Mouse (Mus musculus): ENCODE data around the gene Smarcal1. TPM values are rescaled to one million over a fixed set of nuclear protein-coding genes. Genes with fewer than 3 reads are reported as not detected.

The Smarcal1 gene
- total and polyA plus RNA-seq, 2 experiments from 2014 or later: 9.8 to 31.9 TPM

DNA sequence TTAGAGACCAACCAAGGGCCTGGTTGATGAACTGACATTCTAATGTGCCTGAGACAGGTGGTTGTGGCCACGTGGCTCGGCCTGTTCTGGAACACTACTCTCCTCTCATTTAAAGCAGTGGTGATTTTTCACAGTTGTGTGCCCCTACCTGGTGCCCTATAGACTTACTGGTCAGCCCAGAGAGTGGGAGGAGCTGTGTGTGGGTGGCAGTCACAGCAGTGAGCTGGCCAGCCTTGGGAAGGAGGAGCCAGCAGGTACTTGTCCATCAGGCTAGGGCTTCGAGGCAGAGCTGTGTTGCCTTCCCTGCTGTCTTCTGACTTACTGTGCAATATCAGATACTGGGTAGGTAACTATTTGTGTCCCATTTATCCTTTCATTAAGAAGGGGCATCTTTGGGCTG lies 9.3 kb downstream of the Smarcal1 start:
- 85% methylated on average over 3 of the region's 3 CpGs for WGBS
- Histone ChIP-seq H3K4me1 (ENCODE audit: control insufficient read depth, insufficient read depth) (peaks cover 17% of the 10 kb centered on the region; the same call in 1 of the 2 replicates), H3K4me2 (ENCODE audit: low read depth, low read length) (no peak overlapping the region), H3K36me3 (replicated peaks; ENCODE audit: control insufficient read depth, insufficient read depth, low read length) (peaks cover 58% of the 10 kb centered on the region), H3K4me3 (ENCODE audit: low read depth, low read length) (no peak overlapping the region), H3K27me3 (ENCODE audit: control insufficient read depth, insufficient read depth, low read length) (no peaks in the 10 kb centered on the region), H3K9ac (replicated peaks; ENCODE audit: low read depth, low read length) (no peak overlapping the region), H3K9me3 (replicated peaks; ENCODE audit: control insufficient read depth, low read length) (no peaks in the 10 kb centered on the region), H3K27ac (ENCODE audit: low read depth) (peak overlapping the region; percentile 87)
- TF ChIP-seq EP300 (IDR thresholded peaks at IDR 0.05; ENCODE audit: low read depth): no peak
- TF ChIP-seq CTCF (IDR thresholded peaks at IDR 0.05; ENCODE audit: low read depth): no peak
- ATAC-seq (ENCODE audit: insufficient read depth, low read depth): no peak
- DNase-seq (ENCODE audit: low spot score): no peak

DNA sequence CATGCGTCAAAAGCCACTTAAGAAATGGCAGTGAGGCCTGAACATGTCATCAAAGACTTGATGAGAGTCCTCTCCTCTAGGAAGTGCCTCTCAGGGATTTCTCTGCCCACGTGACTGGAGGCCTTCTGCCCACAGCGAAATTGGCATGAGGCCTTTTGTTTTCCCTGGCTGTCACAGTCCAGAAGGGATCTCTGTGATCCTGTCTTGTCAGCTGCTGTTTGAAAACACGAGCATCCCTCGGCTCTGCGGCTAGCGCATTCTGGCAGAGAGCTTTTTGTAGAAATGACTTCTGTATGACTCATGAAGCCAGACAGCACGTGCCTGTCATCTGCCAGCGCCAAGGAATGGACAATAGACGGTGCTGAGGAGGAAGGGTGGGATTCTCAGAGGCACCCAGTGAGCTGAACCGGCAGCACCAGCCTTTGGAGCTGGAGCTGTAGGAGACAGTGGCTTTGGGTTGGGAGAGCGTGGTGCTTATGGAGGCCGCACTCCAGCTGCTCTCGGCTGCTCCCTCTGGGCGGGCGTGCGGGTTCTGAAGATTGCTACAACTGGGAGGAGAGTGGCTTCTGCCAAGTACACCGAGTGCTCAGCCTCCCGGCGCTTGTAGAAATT lies 10.4 kb downstream of the Smarcal1 start:
- ATAC-seq (ENCODE audit: insufficient read depth, low read depth) (peak; percentile 80), DNase-seq (ENCODE audit: low spot score) (peak; percentile 67)
- peak; percentile 68; the same call in 1 of the 2 replicates for TF ChIP-seq EP300 (IDR thresholded peaks at IDR 0.05; ENCODE audit: low read depth)
- no peak for TF ChIP-seq CTCF (IDR thresholded peaks at IDR 0.05; ENCODE audit: low read depth)
- Histone ChIP-seq H3K27ac (ENCODE audit: low read depth) (peak overlapping the region; percentile 87), H3K9ac (replicated peaks; ENCODE audit: low read depth, low read length) (no peak overlapping the region; the same call in 1 of the 2 replicates), H3K27me3 (ENCODE audit: control insufficient read depth, insufficient read depth, low read length) (no peaks in the 10 kb centered on the region), H3K36me3 (replicated peaks; ENCODE audit: control insufficient read depth, insufficient read depth, low read length) (peaks cover 50% of the 10 kb centered on the region), H3K4me2 (ENCODE audit: low read depth, low read length) (no peak overlapping the region), H3K4me1 (ENCODE audit: control insufficient read depth, insufficient read depth) (peaks cover 18% of the 10 kb centered on the region; the same call in 1 of the 2 replicates), H3K9me3 (replicated peaks; ENCODE audit: control insufficient read depth, low read length) (no peaks in the 10 kb centered on the region), H3K4me3 (ENCODE audit: low read depth, low read length) (no peak overlapping the region)
- 29% methylated on average over 20 of the region's 20 CpGs for WGBS

- TF ChIP-seq EP300 (IDR thresholded peaks at IDR 0.05; ENCODE audit: low read depth) (no peak), CTCF (IDR thresholded peaks at IDR 0.05; ENCODE audit: low read depth) (no peak)
- WGBS: 95% methylated on average over 12 of the region's 12 CpGs
- H3K4me3 ChIP-seq (ENCODE audit: low read depth, low read length): no peak overlapping the region
- no peak for ATAC-seq (ENCODE audit: insufficient read depth, low read depth)
- H3K4me2 ChIP-seq (ENCODE audit: low read depth, low read length): no peak overlapping the region
- no peak for DNase-seq (ENCODE audit: low spot score)
- H3K9ac ChIP-seq (replicated peaks; ENCODE audit: low read depth, low read length): no peak overlapping the region
- no peaks in the 10 kb centered on the region for H3K9me3 ChIP-seq (replicated peaks; ENCODE audit: control insufficient read depth, low read length)
- peaks cover 47% of the 10 kb centered on the region for H3K36me3 ChIP-seq (replicated peaks; ENCODE audit: control insufficient read depth, insufficient read depth, low read length)
- H3K27ac ChIP-seq (ENCODE audit: low read depth): no peak overlapping the region
- no peaks in the 10 kb centered on the region for H3K27me3 ChIP-seq (ENCODE audit: control insufficient read depth, insufficient read depth, low read length)
- peaks cover 38% of the 10 kb centered on the region for H3K4me1 ChIP-seq (ENCODE audit: control insufficient read depth, insufficient read depth)
Observed at GRCm38 (mm10) chr1:72595686-72596085, 12.6 kb downstream of the Smarcal1 start.

DNA sequence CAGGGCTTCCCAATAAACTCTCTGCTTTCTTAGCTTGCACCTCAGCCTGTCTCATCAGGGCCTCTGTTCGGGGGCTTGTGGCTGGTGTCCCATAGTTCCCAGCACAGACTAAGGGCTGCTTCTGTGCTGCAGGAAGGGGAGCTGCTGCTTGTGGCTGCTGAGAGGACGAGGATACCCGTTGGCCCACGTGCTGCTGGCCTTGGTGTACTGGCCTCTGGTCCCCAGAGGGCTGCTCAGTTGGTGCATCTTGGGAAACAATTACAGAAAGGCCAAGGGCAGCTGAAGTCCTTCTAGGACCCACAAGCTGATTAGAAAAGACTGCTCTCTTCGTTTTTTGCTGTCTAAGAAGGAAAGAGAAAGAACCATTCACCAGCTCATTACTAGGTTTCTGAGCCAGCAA lies 13.2 kb downstream of the Smarcal1 start:
- Histone ChIP-seq H3K4me2 (ENCODE audit: low read depth, low read length) (no peak overlapping the region), H3K9ac (replicated peaks; ENCODE audit: low read depth, low read length) (no peak overlapping the region), H3K4me3 (ENCODE audit: low read depth, low read length) (no peak overlapping the region), H3K4me1 (ENCODE audit: control insufficient read depth, insufficient read depth) (peaks cover 43% of the 10 kb centered on the region), H3K27ac (ENCODE audit: low read depth) (no peak overlapping the region), H3K9me3 (replicated peaks; ENCODE audit: control insufficient read depth, low read length) (no peaks in the 10 kb centered on the region), H3K36me3 (replicated peaks; ENCODE audit: control insufficient read depth, insufficient read depth, low read length) (peaks cover 47% of the 10 kb centered on the region), H3K27me3 (ENCODE audit: control insufficient read depth, insufficient read depth, low read length) (no peaks in the 10 kb centered on the region)
- DNase-seq (ENCODE audit: low spot score) (no peak), ATAC-seq (ENCODE audit: insufficient read depth, low read depth) (no peak)
- 70% methylated on average over 5 of the region's 5 CpGs for WGBS
- TF ChIP-seq CTCF (IDR thresholded peaks at IDR 0.05; ENCODE audit: low read depth) (no peak), EP300 (IDR thresholded peaks at IDR 0.05; ENCODE audit: low read depth) (no peak)

- Histone ChIP-seq H3K27ac (ENCODE audit: low read depth) (peak overlapping the region; percentile 94), H3K9ac (replicated peaks; ENCODE audit: low read depth, low read length) (no peak overlapping the region), H3K4me2 (ENCODE audit: low read depth, low read length) (no peak overlapping the region), H3K9me3 (replicated peaks; ENCODE audit: control insufficient read depth, low read length) (no peaks in the 10 kb centered on the region), H3K36me3 (replicated peaks; ENCODE audit: control insufficient read depth, insufficient read depth, low read length) (peaks cover 48% of the 10 kb centered on the region), H3K4me1 (ENCODE audit: control insufficient read depth, insufficient read depth) (peaks cover 35% of the 10 kb centered on the region), H3K4me3 (ENCODE audit: low read depth, low read length) (no peak overlapping the region), H3K27me3 (ENCODE audit: control insufficient read depth, insufficient read depth, low read length) (no peaks in the 10 kb centered on the region)
- ATAC-seq (ENCODE audit: insufficient read depth, low read depth) (peak; percentile 83), DNase-seq (ENCODE audit: low spot score) (peak; percentile 72)
- 28% methylated on average over 21 of the region's 21 CpGs for WGBS
- TF ChIP-seq CTCF (IDR thresholded peaks at IDR 0.05; ENCODE audit: low read depth) (no peak), EP300 (IDR thresholded peaks at IDR 0.05; ENCODE audit: low read depth) (peak; percentile 85; the same call in 1 of the 2 replicates)
Observed at GRCm38 (mm10) chr1:72599146-72600101, 16.4 kb downstream of the Smarcal1 start.
